Mouse (Mus musculus) lung, embryonic 15.5 days (tissue): ENCODE results near the gene Chic2. TPM values are rescaled to one million over a fixed set of nuclear protein-coding genes. Genes with fewer than 3 reads are reported as not detected.

Experiments
- ATAC-seq: fragments of 200-750 bp; cut with Nextera tagmentation; 2 replicates; pipeline ENCODE4 v1.8.0; 2017; ENCODE audit warnings: moderate number of reproducible peaks, borderline replicate concordance; ENCODE audit not compliant: low FRiP score, low TSS enrichment; ENCODE audit errors: extremely low read depth
- H3K27ac ChIP-seq: fragments of 300-500 bp; sonication (generic); 2 replicates; pipeline ENCODE4 v1.5.1; 2015; ENCODE audit warnings: moderate library complexity, mild to moderate bottlenecking, inconsistent platforms
- H3K27me3 ChIP-seq: fragments of 300-500 bp; sonication (generic); 2 replicates; pipeline ENCODE4 v1.6.1; 2015; ENCODE audit warnings: inconsistent platforms
- H3K36me3 ChIP-seq: fragments of 300-500 bp; sonication (generic); 2 replicates; pipeline ENCODE4 v1.6.1; 2015; ENCODE audit warnings: inconsistent platforms
- H3K4me1 ChIP-seq: fragments of 300-500 bp; sonication (generic); 2 replicates; pipeline ENCODE4 v1.6.1; 2015; ENCODE audit warnings: inconsistent platforms
- H3K4me2 ChIP-seq: fragments of 300-500 bp; sonication (generic); 2 replicates; pipeline ENCODE4 v1.6.1; 2015; ENCODE audit warnings: inconsistent platforms, mild to moderate bottlenecking, moderate library complexity
- H3K4me3 ChIP-seq: fragments of 300-500 bp; sonication (generic); 2 replicates; pipeline ENCODE4 v1.5.1; 2015; ENCODE audit warnings: mild to moderate bottlenecking, inconsistent platforms
- H3K9ac ChIP-seq: fragments of 300-500 bp; sonication (generic); 2 replicates; pipeline ENCODE4 v1.6.1; 2015; ENCODE audit warnings: inconsistent platforms
- H3K9me3 ChIP-seq: fragments of 300-500 bp; sonication (generic); 2 replicates; pipeline ENCODE4 v1.6.1; 2016; ENCODE audit warnings: inconsistent platforms
- WGBS: fragments of 180-500 bp; shearing (Covaris S2); methylation state at CpG from one replicate; pipeline ENCODE4 v1.1.7; 2015; 5-methylcytosine and 5-hydroxymethylcytosine counted together
- polyA plus RNA-seq: library from polyadenylated mRNA; unstranded; fragments of >200 nt; fragmentation: Nextera tagmentation; extraction: Ambion mirVana; gene quantifications from 2 replicates; pipeline ENCODE4 v1.2.1, GENCODE M21; 2015

Gene Chic2
- polyA plus RNA-seq, 1 experiment from 2014 or later: 36.0 TPM

DNA sequence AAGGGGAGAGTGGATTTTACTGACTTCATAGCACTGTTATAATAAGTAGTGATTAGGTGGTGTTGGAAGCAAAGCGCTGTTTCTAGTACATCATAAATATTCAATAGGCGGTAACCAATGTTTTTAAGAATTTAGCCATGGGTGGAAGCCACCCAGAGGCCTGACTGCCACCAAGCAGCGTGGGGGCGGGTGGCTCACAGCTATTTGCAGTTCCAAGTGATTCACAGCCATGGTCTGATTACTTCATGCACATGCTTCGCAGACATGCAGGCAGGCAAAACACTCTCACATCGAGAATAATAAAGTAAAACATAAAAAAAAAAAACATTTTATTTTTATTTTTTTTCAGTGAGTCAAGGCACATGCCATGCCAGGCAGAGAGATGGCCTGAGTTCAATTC lies 75.2 kb downstream of the Chic2 start:
- no peak overlapping the region for H3K27ac ChIP-seq
- no peak overlapping the region for H3K4me3 ChIP-seq
- no peak overlapping the region for H3K4me2 ChIP-seq
- H3K27me3 ChIP-seq: no peaks in the 10 kb centered on the region
- no peaks in the 10 kb centered on the region for H3K36me3 ChIP-seq
- H3K4me1 ChIP-seq: peaks cover 21% of the 10 kb centered on the region
- H3K9me3 ChIP-seq: no peaks in the 10 kb centered on the region
- H3K9ac ChIP-seq: no peak overlapping the region
- no peak for ATAC-seq
- WGBS: 86% methylated on average over 6 of the region's 6 CpGs

DNA sequence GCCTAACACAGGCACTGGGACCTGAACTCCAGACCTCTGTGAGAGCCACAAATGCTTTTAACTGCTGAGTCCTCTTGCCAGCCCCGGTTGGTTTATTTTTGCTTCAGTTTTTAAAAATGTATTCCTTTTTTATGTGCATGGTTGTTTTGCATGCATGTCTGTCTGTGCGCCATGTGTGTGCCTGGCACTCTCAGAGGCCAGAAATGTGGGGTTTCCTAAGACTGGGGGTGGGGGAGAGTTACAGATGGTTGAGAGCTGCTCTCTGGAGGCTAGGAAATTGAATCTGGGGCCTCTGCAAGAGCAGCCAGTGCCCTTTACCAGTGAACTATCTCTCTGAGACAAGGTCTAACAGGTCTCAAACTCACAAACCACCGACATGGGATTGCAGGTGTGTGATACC lies 76.7 kb downstream of the Chic2 start:
- Histone ChIP-seq H3K4me1 (peaks cover 13% of the 10 kb centered on the region), H3K9me3 (no peaks in the 10 kb centered on the region), H3K27me3 (no peaks in the 10 kb centered on the region), H3K4me3 (no peak overlapping the region), H3K36me3 (no peaks in the 10 kb centered on the region), H3K27ac (no peak overlapping the region), H3K4me2 (no peak overlapping the region), H3K9ac (no peak overlapping the region)
- WGBS: 81% methylated on average over 3 of the region's 3 CpGs
- no peak for ATAC-seq

DNA sequence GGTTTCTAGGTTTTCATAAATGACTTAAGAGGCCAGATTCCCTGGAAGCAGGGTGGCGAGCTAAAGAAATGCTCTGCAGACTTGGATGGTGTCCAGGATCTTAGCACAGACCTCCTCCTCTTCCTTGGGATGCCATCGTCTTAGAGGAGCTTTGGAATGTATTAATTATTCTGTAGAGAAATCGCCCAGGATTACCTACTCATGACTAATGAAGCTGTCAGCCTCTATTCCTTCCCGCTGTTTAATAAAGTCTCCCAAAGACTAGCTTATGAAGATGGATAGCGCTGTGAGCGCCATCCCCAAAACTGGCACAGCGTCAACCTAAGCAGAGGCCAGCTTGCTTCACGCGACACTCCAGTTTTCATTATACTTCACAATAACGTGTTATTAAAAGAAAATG lies 77.7 kb downstream of the Chic2 start:
- H3K4me2 ChIP-seq: no peak overlapping the region
- H3K9ac ChIP-seq: no peak overlapping the region
- H3K27ac ChIP-seq: no peak overlapping the region
- H3K36me3 ChIP-seq: no peaks in the 10 kb centered on the region
- no peak for ATAC-seq
- 39% methylated on average over 10 of the region's 10 CpGs for WGBS
- H3K4me3 ChIP-seq: no peak overlapping the region
- no peaks in the 10 kb centered on the region for H3K9me3 ChIP-seq
- H3K27me3 ChIP-seq: no peaks in the 10 kb centered on the region
- H3K4me1 ChIP-seq: peaks cover 13% of the 10 kb centered on the region

DNA sequence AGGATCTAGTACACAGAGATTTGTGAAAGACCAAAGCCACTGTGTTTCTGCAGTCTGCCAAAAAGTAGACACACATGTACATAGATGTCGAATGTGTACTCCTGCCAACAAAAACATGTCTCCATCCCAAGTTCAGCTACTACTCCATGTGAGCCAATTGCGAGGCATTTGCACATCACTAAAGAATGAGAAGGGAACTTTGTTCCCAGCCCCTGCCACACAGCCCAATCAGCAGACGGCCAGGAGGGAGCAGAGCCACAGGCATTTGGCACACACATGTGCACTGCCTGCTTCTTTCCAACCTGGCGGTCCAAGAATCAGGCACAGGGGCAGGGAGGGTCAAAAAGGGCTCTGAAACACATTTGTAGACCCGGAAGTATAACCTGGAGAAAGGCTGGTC lies 81.8 kb downstream of the Chic2 start:
- no peak overlapping the region for H3K9ac ChIP-seq
- no peak overlapping the region for H3K27ac ChIP-seq
- 0 out of 2 replicates have a peak, but pooled peaks cover 4% of the 10 kb centered on the region for H3K27me3 ChIP-seq
- H3K9me3 ChIP-seq: no peaks in the 10 kb centered on the region
- no peak overlapping the region for H3K4me3 ChIP-seq
- no peaks in the 10 kb centered on the region for H3K36me3 ChIP-seq
- WGBS: 66% methylated on average over 5 of the region's 5 CpGs
- peaks cover 17% of the 10 kb centered on the region for H3K4me1 ChIP-seq
- no peak overlapping the region for H3K4me2 ChIP-seq
- no peak for ATAC-seq

DNA sequence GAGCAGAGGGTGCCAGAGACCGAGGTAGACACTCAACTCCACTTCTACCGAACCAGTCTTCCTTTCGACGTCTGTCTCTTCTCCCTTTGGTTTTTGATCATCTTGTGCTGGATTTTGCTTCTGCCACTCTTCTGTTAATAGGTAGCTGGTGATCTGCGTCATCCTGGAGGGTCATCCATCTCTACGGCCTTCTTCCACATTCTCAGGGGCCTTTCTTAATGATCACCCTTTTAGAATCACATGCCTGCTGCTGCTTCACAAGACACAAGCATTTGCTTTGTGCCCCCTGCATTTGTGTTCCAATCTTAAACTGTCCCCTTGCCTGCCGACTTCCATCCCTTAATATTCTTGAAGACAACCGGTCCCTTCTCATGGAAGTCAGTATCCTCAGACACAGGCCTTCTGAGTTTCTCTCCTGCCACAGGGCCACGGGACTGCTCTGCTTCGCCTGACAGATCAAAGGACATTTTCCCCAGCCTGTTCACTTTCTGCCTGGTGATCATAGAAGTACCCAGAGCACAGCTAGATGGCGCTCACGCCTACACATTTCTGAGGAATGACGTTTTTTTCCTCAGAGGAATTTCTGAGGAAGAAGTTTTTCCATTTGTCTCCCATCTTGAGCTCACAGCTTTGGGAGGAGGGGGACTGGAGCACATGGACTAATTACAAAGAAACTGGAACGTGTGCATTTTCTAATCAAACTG lies 83.6 kb downstream of the Chic2 start:
- no peak overlapping the region for H3K4me3 ChIP-seq
- peak; percentile 48; the same call in 1 of the 2 replicates for ATAC-seq
- WGBS: 30% methylated on average over 14 of the region's 14 CpGs
- H3K27ac ChIP-seq: no peak overlapping the region
- H3K9me3 ChIP-seq: no peaks in the 10 kb centered on the region
- peaks cover 4% of the 10 kb centered on the region; the same call in 1 of the 2 replicates for H3K27me3 ChIP-seq
- H3K36me3 ChIP-seq: no peaks in the 10 kb centered on the region
- no peak overlapping the region for H3K4me2 ChIP-seq
- H3K4me1 ChIP-seq: peaks cover 6% of the 10 kb centered on the region
- no peak overlapping the region for H3K9ac ChIP-seq

DNA sequence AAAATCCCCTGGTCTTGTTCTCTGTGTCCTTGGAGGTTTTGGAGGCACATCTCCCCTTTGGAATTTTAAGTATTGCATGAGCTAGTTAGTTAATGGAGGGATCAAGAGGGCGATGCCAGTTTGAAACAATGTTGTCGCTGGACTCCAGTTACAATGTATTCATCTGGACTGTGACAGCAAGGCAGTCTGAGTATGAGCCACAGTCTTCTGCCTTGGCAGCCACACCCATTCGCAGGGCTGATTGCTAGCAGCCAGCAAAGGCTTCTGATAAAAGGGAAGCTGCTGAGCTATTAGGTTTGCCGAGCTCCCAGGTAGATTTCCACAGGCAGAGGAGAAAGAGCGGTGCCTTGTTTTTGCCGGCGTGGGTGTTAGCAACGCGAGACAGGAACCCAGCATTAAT lies 84.3 kb downstream of the Chic2 start:
- H3K4me3 ChIP-seq: no peak overlapping the region
- 0 out of 2 replicates have a peak, but pooled peaks cover 4% of the 10 kb centered on the region for H3K4me1 ChIP-seq
- peaks cover 4% of the 10 kb centered on the region; the same call in 1 of the 2 replicates for H3K27me3 ChIP-seq
- H3K9ac ChIP-seq: no peak overlapping the region
- H3K4me2 ChIP-seq: no peak overlapping the region
- no peaks in the 10 kb centered on the region for H3K9me3 ChIP-seq
- WGBS: 56% methylated on average over 9 of the region's 9 CpGs
- H3K27ac ChIP-seq: no peak overlapping the region
- ATAC-seq: no peak
- no peaks in the 10 kb centered on the region for H3K36me3 ChIP-seq

DNA sequence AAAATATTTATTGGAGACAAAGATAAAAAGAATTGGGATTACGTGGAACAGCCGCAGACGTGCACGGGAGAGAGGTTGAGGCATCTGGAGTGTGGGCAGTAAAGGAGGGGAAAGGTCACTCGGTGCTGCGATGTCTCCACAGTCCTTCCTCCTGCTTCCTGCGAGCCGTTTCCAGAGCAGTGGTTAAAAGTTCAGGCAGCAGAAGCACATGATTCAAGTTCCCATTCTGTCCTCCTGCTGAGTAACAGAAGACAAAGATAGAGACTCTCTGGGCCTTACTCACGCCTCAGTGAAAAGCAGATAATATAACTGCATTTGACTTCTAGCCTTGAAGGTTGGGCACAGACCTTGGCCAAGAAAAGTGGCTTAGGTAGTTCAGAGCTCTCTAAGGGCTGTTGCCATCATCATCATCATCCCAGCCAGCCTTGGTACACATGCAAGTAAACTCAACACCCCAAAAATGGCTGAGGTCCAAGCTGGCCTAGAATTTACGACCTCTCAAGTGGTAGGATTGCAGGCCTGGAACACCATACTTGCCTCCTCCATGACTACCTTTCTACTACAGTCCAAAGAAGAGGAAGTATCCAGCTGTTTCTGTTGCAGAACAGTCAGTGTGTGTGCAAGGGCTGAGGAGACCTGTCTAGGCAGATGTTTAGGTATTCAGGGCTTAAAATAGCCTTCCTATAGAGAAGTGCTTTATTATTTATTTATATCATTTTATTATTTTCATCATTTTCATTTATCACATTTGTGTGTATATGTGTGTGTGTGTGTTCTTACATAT lies 87.1 kb downstream of the Chic2 start:
- Histone ChIP-seq H3K4me1 (0 out of 2 replicates have a peak, but pooled peaks cover 4% of the 10 kb centered on the region), H3K27ac (no peak overlapping the region), H3K27me3 (peaks cover 4% of the 10 kb centered on the region; the same call in 1 of the 2 replicates), H3K9ac (no peak overlapping the region), H3K4me2 (no peak overlapping the region), H3K9me3 (no peaks in the 10 kb centered on the region), H3K36me3 (no peaks in the 10 kb centered on the region), H3K4me3 (no peak overlapping the region)
- WGBS: 47% methylated on average over 10 of the region's 10 CpGs
- ATAC-seq: no peak

DNA sequence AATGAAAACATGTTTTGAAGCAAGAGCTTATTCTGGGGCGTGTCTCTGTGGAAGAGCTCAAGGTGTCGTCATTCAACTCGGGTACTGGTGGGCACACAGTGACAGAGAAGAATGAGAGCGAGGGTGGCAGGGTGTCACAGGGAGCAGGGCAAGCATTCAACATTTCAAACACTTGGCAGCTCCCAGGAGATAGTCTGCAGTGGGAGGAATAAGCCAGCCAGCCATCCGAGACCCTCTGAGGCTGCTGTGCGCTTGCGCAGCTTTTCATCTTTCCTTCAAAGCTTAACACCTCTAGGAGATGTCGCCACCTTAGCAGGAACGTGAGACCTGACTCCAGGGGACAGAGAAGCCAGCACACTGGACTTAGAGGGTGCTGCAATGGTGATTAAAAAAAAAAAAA lies 88.2 kb downstream of the Chic2 start:
- 13% methylated on average over 9 of the region's 9 CpGs for WGBS
- Histone ChIP-seq H3K27me3 (peaks cover 6% of the 10 kb centered on the region; the same call in 1 of the 2 replicates), H3K36me3 (no peaks in the 10 kb centered on the region), H3K4me3 (no peak overlapping the region), H3K4me1 (0 out of 2 replicates have a peak, but pooled peaks cover under 1% of the 10 kb centered on the region), H3K9ac (no peak overlapping the region), H3K9me3 (no peaks in the 10 kb centered on the region), H3K4me2 (no peak overlapping the region), H3K27ac (no peak overlapping the region)
- no peak for ATAC-seq

DNA sequence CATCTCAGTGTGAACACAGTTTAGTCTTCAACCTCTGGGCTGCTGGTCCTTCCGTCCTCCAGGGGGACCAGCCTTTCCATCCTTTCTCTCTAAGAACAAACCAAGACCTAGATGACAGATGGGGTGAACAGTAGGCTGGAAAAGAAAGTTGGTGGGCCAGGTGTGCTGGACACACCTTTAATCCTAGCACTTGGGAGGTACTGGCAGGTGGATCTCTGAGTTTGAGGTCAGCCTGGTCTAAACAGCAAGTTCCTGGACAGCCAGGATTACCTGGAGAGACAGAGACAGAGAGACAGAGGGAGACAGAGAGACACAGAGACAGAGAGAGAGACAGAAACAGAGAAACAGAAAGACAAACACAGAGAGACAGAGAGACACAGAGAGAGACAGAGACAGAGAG lies 89.0 kb downstream of the Chic2 start:
- ATAC-seq: no peak
- Histone ChIP-seq H3K9ac (no peak overlapping the region), H3K27me3 (peaks cover 2% of the 10 kb centered on the region; the same call in 1 of the 2 replicates), H3K36me3 (no peaks in the 10 kb centered on the region), H3K4me2 (no peak overlapping the region), H3K27ac (no peak overlapping the region), H3K9me3 (no peaks in the 10 kb centered on the region), H3K4me3 (no peak overlapping the region), H3K4me1 (no peaks in the 10 kb centered on the region)
- 81% methylated on average over 1 of the region's 1 CpGs for whole genome bisulfite sequencing

DNA sequence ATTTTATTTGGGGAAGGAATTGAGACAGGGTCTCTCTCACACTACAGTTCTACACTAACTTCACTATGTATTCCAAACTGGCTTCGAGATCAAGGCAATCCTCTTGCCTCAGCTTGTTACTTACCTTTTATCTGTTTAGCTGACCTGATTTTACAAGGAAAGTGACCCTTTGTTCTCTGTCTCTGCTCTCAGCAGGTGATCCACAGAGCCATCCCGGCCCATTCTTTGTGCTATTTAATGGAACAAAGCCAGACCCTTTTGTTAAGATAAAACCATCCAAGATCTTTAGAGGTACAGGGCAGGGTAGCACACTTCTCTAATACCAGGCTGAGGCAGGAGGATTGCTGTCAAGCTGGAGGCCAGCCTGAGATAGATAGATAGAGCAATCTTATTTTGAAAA lies 91.6 kb downstream of the Chic2 start:
- Histone ChIP-seq H3K4me3 (no peak overlapping the region), H3K27me3 (peaks cover 2% of the 10 kb centered on the region; the same call in 1 of the 2 replicates), H3K27ac (no peak overlapping the region), H3K9ac (no peak overlapping the region), H3K9me3 (no peaks in the 10 kb centered on the region), H3K4me1 (no peaks in the 10 kb centered on the region), H3K4me2 (no peak overlapping the region), H3K36me3 (no peaks in the 10 kb centered on the region)
- WGBS: 34% methylated on average over 2 of the region's 2 CpGs
- no peak for ATAC-seq

DNA sequence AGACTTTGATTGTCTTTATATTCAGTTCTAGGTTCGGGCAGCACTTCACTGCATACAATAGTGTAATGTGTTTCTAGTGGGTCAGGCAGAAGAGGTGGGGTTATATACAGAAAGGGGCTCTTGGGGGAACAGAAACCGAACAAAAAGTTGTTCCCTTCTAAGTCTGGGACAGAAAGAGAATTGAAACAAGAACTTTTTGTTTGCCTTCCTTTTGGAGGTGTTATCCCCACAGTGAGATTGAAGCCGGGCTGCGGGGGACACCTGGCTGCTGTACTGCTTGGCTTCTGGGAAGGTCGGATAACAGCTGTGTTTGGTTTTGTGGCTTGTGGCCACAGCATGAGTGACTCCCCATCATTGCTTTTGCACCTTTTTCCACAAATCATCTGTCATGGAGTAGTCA lies 93.2 kb downstream of the Chic2 start:
- Histone ChIP-seq H3K36me3 (no peaks in the 10 kb centered on the region), H3K27me3 (peaks cover 2% of the 10 kb centered on the region; the same call in 1 of the 2 replicates), H3K9ac (no peak overlapping the region), H3K4me2 (no peak overlapping the region), H3K4me1 (no peaks in the 10 kb centered on the region), H3K27ac (no peak overlapping the region), H3K9me3 (no peaks in the 10 kb centered on the region), H3K4me3 (no peak overlapping the region)
- no peak for ATAC-seq
- WGBS: 66% methylated on average over 5 of the region's 5 CpGs

DNA sequence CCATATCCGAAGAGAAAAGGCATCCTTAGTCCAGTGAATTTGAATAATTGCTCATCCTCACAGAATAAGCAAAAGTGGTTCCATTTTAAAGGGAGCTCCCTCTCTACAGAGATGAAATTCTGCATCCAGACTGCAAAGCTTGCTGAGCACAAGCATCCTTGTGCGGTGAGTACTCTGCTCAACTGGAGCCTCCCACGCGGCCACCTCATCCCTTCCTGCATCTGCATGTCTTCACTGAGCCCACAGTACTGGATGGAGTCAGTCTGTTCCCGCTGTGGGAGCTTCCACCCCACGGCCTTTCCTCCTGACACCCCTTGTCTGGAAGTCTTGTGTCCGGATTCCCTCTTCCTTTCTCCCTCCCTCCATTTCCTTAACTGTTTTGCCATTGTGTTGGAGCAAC lies 95.3 kb downstream of the Chic2 start:
- Histone ChIP-seq H3K27ac (no peak overlapping the region), H3K4me2 (no peak overlapping the region), H3K4me3 (no peak overlapping the region), H3K27me3 (peaks cover 2% of the 10 kb centered on the region; the same call in 1 of the 2 replicates), H3K9me3 (no peaks in the 10 kb centered on the region), H3K36me3 (no peaks in the 10 kb centered on the region), H3K4me1 (peaks cover 9% of the 10 kb centered on the region), H3K9ac (no peak overlapping the region)
- ATAC-seq: no peak
- WGBS: 65% methylated on average over 7 of the region's 7 CpGs
